Mouse (Mus musculus): ENCODE results near the gene Tmem189. TPM values are rescaled to one million over a fixed set of nuclear protein-coding genes. Genes with fewer than 3 reads are reported as not detected.
"Not testable (repeated sequence)": the region's sequence is repeated elsewhere in the genome, so short reads cannot be mapped to it uniquely, and the experiment has no call there.

Gene Tmem189
- polyA plus RNA-seq, 1 experiment from 2014 or later: 44.5 TPM

- WGBS: 86% methylated on average over 10 of the region's 10 CpGs
- Histone ChIP-seq H3K4me2 (ENCODE audit: low read depth, low read length) (no peak overlapping the region), H3K36me3 (ENCODE audit: control insufficient read depth, insufficient read depth) (0 out of 2 replicates have a peak, but pooled peaks cover 3% of the 10 kb centered on the region), H3K9me3 (replicated peaks; ENCODE audit: control insufficient read depth, low read length) (no peaks in the 10 kb centered on the region), H3K4me3 (ENCODE audit: low read length) (no peak overlapping the region), H3K27me3 (ENCODE audit: control insufficient read depth, insufficient read depth, low read length) (no peaks in the 10 kb centered on the region), H3K9ac (ENCODE audit: low read length) (no peak overlapping the region), H3K4me1 (ENCODE audit: control insufficient read depth, insufficient read depth, low read length) (peaks cover 12% of the 10 kb centered on the region), H3K27ac (ENCODE audit: low read length) (no peak overlapping the region)
- ATAC-seq (replicated peaks; ENCODE audit: extremely low read depth, insufficient read depth, low FRiP score): no peak
Observed at GRCm38 (mm10) chr2:167654911-167655600, 34.6 kb downstream of the Tmem189 start.

GRCm38 (mm10) chr2:167652694-167653093 lies 36.9 kb downstream of the Tmem189 start:
- 0 out of 2 replicates have a peak, but pooled peaks cover 3% of the 10 kb centered on the region for H3K36me3 ChIP-seq (ENCODE audit: control insufficient read depth, insufficient read depth)
- WGBS: 69% methylated on average over 7 of the region's 7 CpGs

DNA sequence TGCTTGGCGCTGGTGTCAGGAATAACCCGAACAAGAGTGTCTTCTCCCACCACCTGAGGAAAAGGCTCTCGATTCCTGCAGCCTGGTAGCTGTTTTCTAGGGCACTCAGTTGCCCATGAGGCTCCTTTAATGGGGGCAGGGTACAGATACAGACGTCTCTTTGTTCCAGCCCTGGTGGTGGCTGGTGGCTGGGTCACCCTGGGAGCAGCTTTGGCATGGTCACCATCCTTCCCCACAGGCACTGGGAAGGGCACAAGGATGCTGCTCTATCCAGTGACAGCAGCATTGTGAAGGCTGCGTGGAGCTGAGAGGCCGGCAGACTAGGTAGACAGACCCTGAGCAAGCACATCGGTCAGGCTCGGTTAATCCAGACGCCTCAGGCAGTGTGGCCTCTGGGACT lies 38.0 kb downstream of the Tmem189 start:
- Histone ChIP-seq H3K4me2 (ENCODE audit: low read depth, low read length) (no peak overlapping the region), H3K27me3 (ENCODE audit: control insufficient read depth, insufficient read depth, low read length) (no peaks in the 10 kb centered on the region), H3K27ac (ENCODE audit: low read length) (no peak overlapping the region), H3K4me1 (ENCODE audit: control insufficient read depth, insufficient read depth, low read length) (no peaks in the 10 kb centered on the region), H3K36me3 (ENCODE audit: control insufficient read depth, insufficient read depth) (0 out of 2 replicates have a peak, but pooled peaks cover 3% of the 10 kb centered on the region), H3K4me3 (ENCODE audit: low read length) (no peak overlapping the region), H3K9me3 (replicated peaks; ENCODE audit: control insufficient read depth, low read length) (no peaks in the 10 kb centered on the region), H3K9ac (ENCODE audit: low read length) (no peak overlapping the region)
- WGBS: 92% methylated on average over 9 of the region's 9 CpGs
- ATAC-seq (replicated peaks; ENCODE audit: extremely low read depth, insufficient read depth, low FRiP score): no peak

More at GRCm38 (mm10) chr2:167652694-167653093, 36.9 kb downstream of the Tmem189 start:
- H3K27me3 ChIP-seq (ENCODE audit: control insufficient read depth, insufficient read depth, low read length): no peaks in the 10 kb centered on the region
- no peak overlapping the region for H3K4me2 ChIP-seq (ENCODE audit: low read depth, low read length)
- no peak overlapping the region for H3K9ac ChIP-seq (ENCODE audit: low read length)
- H3K4me3 ChIP-seq (ENCODE audit: low read length): no peak overlapping the region
- no peak overlapping the region for H3K27ac ChIP-seq (ENCODE audit: low read length)
- H3K4me1 ChIP-seq (ENCODE audit: control insufficient read depth, insufficient read depth, low read length): no peaks in the 10 kb centered on the region
- H3K9me3 ChIP-seq (replicated peaks; ENCODE audit: control insufficient read depth, low read length): no peaks in the 10 kb centered on the region
- ATAC-seq (replicated peaks; ENCODE audit: extremely low read depth, insufficient read depth, low FRiP score): no peak

- H3K36me3 ChIP-seq (ENCODE audit: control insufficient read depth, insufficient read depth): 0 out of 2 replicates have a peak, but pooled peaks cover 5% of the 10 kb centered on the region
- H3K27me3 ChIP-seq (ENCODE audit: control insufficient read depth, insufficient read depth, low read length): no peaks in the 10 kb centered on the region
- no peaks in the 10 kb centered on the region for H3K9me3 ChIP-seq (replicated peaks; ENCODE audit: control insufficient read depth, low read length)
- no peaks in the 10 kb centered on the region for H3K4me1 ChIP-seq (ENCODE audit: control insufficient read depth, insufficient read depth, low read length)
- no peak overlapping the region for H3K9ac ChIP-seq (ENCODE audit: low read length)
- no peak overlapping the region for H3K4me2 ChIP-seq (ENCODE audit: low read depth, low read length)
- ATAC-seq (replicated peaks; ENCODE audit: extremely low read depth, insufficient read depth, low FRiP score): no peak
- no peak overlapping the region for H3K27ac ChIP-seq (ENCODE audit: low read length)
- H3K4me3 ChIP-seq (ENCODE audit: low read length): no peak overlapping the region
- 87% methylated on average over 12 of the region's 12 CpGs for WGBS
Observed at GRCm38 (mm10) chr2:167649290-167650032, 40.2 kb downstream of the Tmem189 start.

DNA sequence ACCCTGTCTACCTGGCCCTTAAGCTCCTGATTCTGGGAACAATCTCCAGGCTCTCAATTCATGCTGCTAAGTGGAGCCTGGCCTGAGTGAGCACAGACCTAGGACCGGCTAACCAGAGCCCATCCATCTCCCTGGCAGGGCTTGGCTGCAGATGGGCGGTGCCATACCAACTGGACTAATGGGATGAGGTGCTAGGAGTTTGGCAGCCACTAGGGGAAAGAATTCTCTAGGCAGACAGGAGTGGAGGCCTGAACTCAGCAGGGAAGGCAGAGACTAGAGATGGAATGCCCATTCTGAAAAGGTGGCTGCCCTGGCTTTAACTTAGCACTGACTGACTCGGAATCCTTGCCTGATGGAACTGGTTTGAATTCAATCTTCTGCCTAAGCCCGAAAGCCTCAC lies 43.2 kb downstream of the Tmem189 start:
- H3K4me3 ChIP-seq (ENCODE audit: low read length): no peak overlapping the region
- H3K4me1 ChIP-seq (ENCODE audit: control insufficient read depth, insufficient read depth, low read length): no peaks in the 10 kb centered on the region
- H3K9me3 ChIP-seq (replicated peaks; ENCODE audit: control insufficient read depth, low read length): no peaks in the 10 kb centered on the region
- H3K9ac ChIP-seq (ENCODE audit: low read length): no peak overlapping the region
- H3K27me3 ChIP-seq (ENCODE audit: control insufficient read depth, insufficient read depth, low read length): no peaks in the 10 kb centered on the region
- ATAC-seq (replicated peaks; ENCODE audit: extremely low read depth, insufficient read depth, low FRiP score): no peak
- H3K36me3 ChIP-seq (ENCODE audit: control insufficient read depth, insufficient read depth): 0 out of 2 replicates have a peak, but pooled peaks cover 5% of the 10 kb centered on the region
- H3K4me2 ChIP-seq (ENCODE audit: low read depth, low read length): no peak overlapping the region
- WGBS: 75% methylated on average over 4 of the region's 4 CpGs
- no peak overlapping the region for H3K27ac ChIP-seq (ENCODE audit: low read length)

DNA sequence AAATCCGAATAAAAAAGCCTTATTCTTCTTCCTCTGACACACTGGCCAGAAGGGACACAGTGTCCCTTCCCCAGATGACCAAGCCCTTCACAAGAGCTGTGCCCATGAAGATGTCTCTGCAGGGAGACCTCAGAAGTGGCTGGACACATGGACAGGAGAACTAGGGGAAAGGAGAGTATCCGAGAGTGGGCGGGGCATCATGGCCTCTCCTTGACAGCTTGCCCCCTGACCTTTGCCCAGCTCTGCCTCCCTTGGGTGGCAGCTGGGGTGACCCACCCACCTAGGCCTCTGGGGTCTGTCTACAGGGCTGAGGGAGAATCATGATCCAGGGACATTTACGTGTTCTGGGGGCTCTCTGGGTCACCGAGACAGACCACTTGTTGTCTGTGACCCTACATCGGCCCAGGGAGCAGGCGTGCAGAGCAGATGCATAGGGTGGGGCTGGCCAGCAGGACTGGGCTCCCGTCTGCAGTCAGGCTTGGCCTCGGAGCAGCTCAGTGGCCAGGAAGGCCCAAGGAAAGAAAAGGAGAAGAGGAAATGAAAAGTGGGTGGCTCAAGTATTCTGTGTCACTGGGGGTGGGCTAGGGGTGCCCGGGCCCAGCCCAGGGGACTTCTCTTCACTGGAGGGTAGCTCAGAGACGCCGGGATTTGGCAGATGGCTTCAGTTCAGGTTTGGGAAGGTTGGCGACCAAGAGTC lies 46.1 kb downstream of the Tmem189 start:
- H3K36me3 ChIP-seq (ENCODE audit: control insufficient read depth, insufficient read depth); ATAC-seq (replicated peaks; ENCODE audit: extremely low read depth, insufficient read depth, low FRiP score); H3K9ac ChIP-seq (ENCODE audit: low read length); H3K4me1 ChIP-seq (ENCODE audit: control insufficient read depth, insufficient read depth, low read length); H3K27me3 ChIP-seq (ENCODE audit: control insufficient read depth, insufficient read depth, low read length); H3K9me3 ChIP-seq (replicated peaks; ENCODE audit: control insufficient read depth, low read length); H3K4me3 ChIP-seq (ENCODE audit: low read length); H3K27ac ChIP-seq (ENCODE audit: low read length); H3K4me2 ChIP-seq (ENCODE audit: low read depth, low read length): not testable (repeated sequence)
- WGBS: 76% methylated on average over 13 of the region's 13 CpGs

DNA sequence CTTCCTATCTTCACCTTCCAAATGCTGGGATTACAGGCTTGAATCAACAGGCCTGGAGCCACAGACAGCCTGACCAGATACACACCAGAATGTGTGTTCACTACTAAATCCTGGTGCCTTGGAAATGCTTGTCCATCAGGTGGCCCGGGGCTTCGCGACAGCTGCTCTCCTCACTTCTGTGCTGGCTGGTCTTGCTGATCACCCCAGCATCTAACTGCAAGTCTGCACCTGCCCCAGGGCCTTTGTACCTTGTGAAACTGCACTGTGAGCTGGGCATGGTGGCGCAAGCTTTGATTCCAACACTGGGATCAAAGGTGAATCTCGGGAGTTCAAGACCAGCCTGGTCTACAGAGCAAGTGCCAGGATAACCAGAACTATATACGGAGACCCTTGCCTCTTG lies 47.5 kb downstream of the Tmem189 start:
- no peaks in the 10 kb centered on the region for H3K4me1 ChIP-seq (ENCODE audit: control insufficient read depth, insufficient read depth, low read length)
- 0 out of 2 replicates have a peak, but pooled peaks cover 2% of the 10 kb centered on the region for H3K36me3 ChIP-seq (ENCODE audit: control insufficient read depth, insufficient read depth)
- no peak overlapping the region for H3K9ac ChIP-seq (ENCODE audit: low read length)
- H3K4me2 ChIP-seq (ENCODE audit: low read depth, low read length): no peak overlapping the region
- no peak for ATAC-seq (replicated peaks; ENCODE audit: extremely low read depth, insufficient read depth, low FRiP score)
- H3K27ac ChIP-seq (ENCODE audit: low read length): no peak overlapping the region
- no peak overlapping the region for H3K4me3 ChIP-seq (ENCODE audit: low read length)
- no peaks in the 10 kb centered on the region for H3K27me3 ChIP-seq (ENCODE audit: control insufficient read depth, insufficient read depth, low read length)
- H3K9me3 ChIP-seq (replicated peaks; ENCODE audit: control insufficient read depth, low read length): no peaks in the 10 kb centered on the region; the same call in 1 of the 2 replicates
- WGBS: 83% methylated on average over 6 of the region's 6 CpGs

DNA sequence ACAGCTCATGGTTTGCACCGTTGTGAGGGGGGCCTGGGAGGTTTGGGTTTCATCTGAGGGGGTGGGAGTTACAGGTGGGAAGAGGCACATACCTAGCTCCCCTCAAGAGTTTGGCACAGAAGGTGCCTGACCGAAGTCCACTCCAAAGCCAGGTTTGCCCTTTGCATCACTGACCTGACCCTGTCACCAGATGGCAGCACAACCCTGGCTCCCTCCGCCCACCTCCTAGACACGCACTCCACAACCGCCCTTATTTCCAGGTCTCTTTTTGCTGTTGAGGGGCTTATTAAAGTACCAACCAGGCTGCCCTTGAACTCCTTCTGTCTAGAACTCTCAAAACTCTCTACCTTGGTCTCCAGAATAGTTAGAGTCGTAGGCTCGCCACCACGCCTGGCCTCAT lies 48.3 kb downstream of the Tmem189 start:
- no peak for ATAC-seq (replicated peaks; ENCODE audit: extremely low read depth, insufficient read depth, low FRiP score)
- H3K36me3 ChIP-seq (ENCODE audit: control insufficient read depth, insufficient read depth): 0 out of 2 replicates have a peak, but pooled peaks cover 2% of the 10 kb centered on the region
- H3K27me3 ChIP-seq (ENCODE audit: control insufficient read depth, insufficient read depth, low read length): no peaks in the 10 kb centered on the region
- WGBS: 44% methylated on average over 8 of the region's 8 CpGs
- H3K9me3 ChIP-seq (replicated peaks; ENCODE audit: control insufficient read depth, low read length): no peaks in the 10 kb centered on the region; the same call in 1 of the 2 replicates
- H3K27ac ChIP-seq (ENCODE audit: low read length): no peak overlapping the region
- H3K4me3 ChIP-seq (ENCODE audit: low read length): no peak overlapping the region
- no peak overlapping the region for H3K4me2 ChIP-seq (ENCODE audit: low read depth, low read length)
- H3K9ac ChIP-seq (ENCODE audit: low read length): no peak overlapping the region
- no peaks in the 10 kb centered on the region for H3K4me1 ChIP-seq (ENCODE audit: control insufficient read depth, insufficient read depth, low read length)

All from heart, embryonic 16.5 days (tissue).